Comparison of ENCODE assay signal across 14 mouse cellular contexts in the genomic region with DNA sequence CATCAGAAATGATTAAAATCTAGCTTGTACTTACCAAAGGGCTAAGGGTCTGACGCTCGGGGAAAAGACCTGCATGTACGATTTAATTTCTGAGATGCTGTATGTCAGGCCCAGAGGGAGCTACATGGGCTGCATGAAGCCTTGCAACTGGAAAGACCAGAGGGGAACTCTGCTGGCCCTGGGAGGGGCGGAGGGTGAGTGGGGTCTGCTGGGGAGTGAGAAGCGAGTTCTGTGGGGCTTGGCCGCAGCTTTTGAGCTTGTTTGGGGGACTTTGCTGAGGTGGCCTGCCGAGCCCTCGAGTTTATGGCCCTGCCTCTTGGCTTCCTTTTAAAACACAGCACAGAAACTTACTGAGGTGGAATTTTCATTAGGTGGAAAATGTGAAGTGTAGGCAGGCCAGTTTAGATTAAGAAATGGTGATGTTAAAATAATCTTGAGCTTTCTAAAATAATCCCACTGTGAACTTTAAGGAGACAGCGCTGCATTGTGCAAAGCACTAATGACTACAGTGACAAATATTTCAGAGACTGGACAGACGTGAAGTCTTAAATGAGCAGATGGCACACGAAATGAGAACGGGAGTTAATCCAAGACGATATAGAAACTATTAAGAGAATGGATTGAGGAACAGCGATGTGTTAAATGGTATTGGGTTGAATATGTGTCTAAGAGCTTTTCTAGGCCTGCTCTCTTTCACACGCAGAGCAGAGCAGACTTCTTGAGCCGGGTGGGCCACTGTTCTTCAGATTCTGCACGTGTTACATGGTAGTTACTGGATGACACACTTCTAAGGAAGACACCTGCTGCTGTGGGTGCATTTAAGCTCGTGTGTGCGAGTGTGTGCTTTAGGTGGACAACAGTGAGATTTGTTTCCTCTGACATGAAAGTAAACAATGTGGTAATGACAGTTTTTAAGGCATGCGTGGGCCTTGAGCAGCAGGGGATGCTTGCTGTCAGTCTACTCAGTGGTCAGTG. TPM values are rescaled to one million over a fixed set of nuclear protein-coding genes. Genes with fewer than 3 reads are reported as not detected.
A peak's percentile ranks its signal among the peaks of the same experiment; 100 is the strongest.
DNase-seq lines count a peak whose midpoint lies in the region; ATAC-seq and TF ChIP-seq lines count a peak whose summit lies in the region.
"Had no signal": no experiment of that assay in that cellular context is flagged by ENCODE, and none has a peak within 500 bp of the region (broad histone marks: within the 10 kb centered on the region; RNA-seq: fewer than 3 reads in every experiment).

No protein-coding gene starts in this region.

- WGBS in intestine, embryonic 15.5 days = 61% methylated on average over 20 of the region's 20 CpGs
- 69% methylated on average over 20 of the region's 20 CpGs for WGBS in intestine, postnatal 0 days

- peaks cover 26% of the 10 kb centered on the region for H3K4me1 ChIP-seq in intestine, embryonic 15.5 days (replicated peaks)
- H3K4me1 ChIP-seq in intestine, postnatal 0 days (replicated peaks; ENCODE audit: control insufficient read depth, insufficient read depth, low read length) = 0 out of 2 replicates have a peak, but pooled peaks cover 4% of the 10 kb centered on the region

- no peaks in the 10 kb centered on the region for H3K27me3 ChIP-seq in intestine, embryonic 15.5 days (replicated peaks)
- H3K27me3 ChIP-seq in intestine, postnatal 0 days (replicated peaks; ENCODE audit: control insufficient read depth, insufficient read depth, low read length) = no peaks in the 10 kb centered on the region
- H3K27me3 ChIP-seq: heart, embryonic 13.5 days had no signal

- peak overlapping the region; percentile 15; the same call in 1 of the 2 replicates for H3K9ac ChIP-seq in intestine, embryonic 15.5 days
- H3K9ac ChIP-seq in intestine, postnatal 0 days (ENCODE audit: low read depth, low read length) = no peak overlapping the region

- no peak overlapping the region for H3K4me3 ChIP-seq in intestine, embryonic 15.5 days (replicated peaks)
- H3K4me3 ChIP-seq in intestine, postnatal 0 days (ENCODE audit: low read depth, low read length) = no peak overlapping the region
- H3K4me3 ChIP-seq: heart, embryonic 13.5 days had no signal

- TF ChIP-seq CTCF in intestine, postnatal 0 days (IDR thresholded peaks at IDR 0.05; ENCODE audit: low read depth) = no peak

- ATAC-seq in cerebellum, adult (ENCODE audit: insufficient number of reproducible peaks, low FRiP score, low TSS enrichment) = no peak
- ATAC-seq in intestine, embryonic 15.5 days = no peak
- ATAC-seq in intestine, postnatal 0 days = no peak
- ATAC-seq: lung, postnatal 0 days had no signal

- DNase-seq in cerebellum, adult 9-10 months = peak; percentile 64
- DNase-seq in brain, adult 2 months (ENCODE audit: low read depth, low spot score) = peak; percentile 71
- DNase-seq in thymus, adult 18-20 months = peak; percentile 32 to 46
- no peak for DNase-seq in testis, postnatal 10 days (ENCODE audit: low spot score)
- DNase-seq in left cerebral cortex, postnatal 4 days = no peak
- DNase-seq: cerebellum, adult 8-10 months; gastrocnemius, postnatal 14 days; kidney, adult 18-20 months; kidney, postnatal 25 days had no signal

- H3K36me3 ChIP-seq in intestine, embryonic 15.5 days = no peaks in the 10 kb centered on the region
- H3K36me3 ChIP-seq in intestine, postnatal 0 days (ENCODE audit: control insufficient read depth, insufficient read depth) = no peaks in the 10 kb centered on the region
- H3K36me3 ChIP-seq: heart, embryonic 13.5 days had no signal

- intact Hi-C loops in left cerebral cortex, postnatal 4 days (cut with DNase I) = loop anchor here (10.0 kb wide), 4 partner anchors 85 to 295 kb away; no protein-coding TSS in a partner anchor

- H3K4me2 ChIP-seq in intestine, embryonic 15.5 days (replicated peaks) = no peak overlapping the region
- no peak overlapping the region for H3K4me2 ChIP-seq in intestine, postnatal 0 days (replicated peaks; ENCODE audit: low read depth)
- H3K4me2 ChIP-seq: heart, embryonic 13.5 days had no signal

- no peak overlapping the region for H3K27ac ChIP-seq in intestine, embryonic 15.5 days
- no peak overlapping the region for H3K27ac ChIP-seq in intestine, postnatal 0 days (ENCODE audit: low read depth, low read length)
- H3K27ac ChIP-seq: heart, embryonic 13.5 days had no signal

- H3K9me3 ChIP-seq in intestine, embryonic 15.5 days = no peaks in the 10 kb centered on the region
- no peaks in the 10 kb centered on the region for H3K9me3 ChIP-seq in intestine, postnatal 0 days (ENCODE audit: control insufficient read depth)
- H3K9me3 ChIP-seq: heart, embryonic 13.5 days had no signal

RNA-seq across cellular contexts. Expression of a gene that starts 9.4 kb away (rescaled TPM):
- polyA plus RNA-seq in intestine, embryonic 15.5 days (2015; fragmentation: Nextera tagmentation; extraction: Ambion mirVana) = 9.7 and 10.0 TPM in 2 replicates
- 5.1 and 5.8 TPM in 2 replicates for polyA plus RNA-seq in intestine, postnatal 0 days (2015; fragmentation: Nextera tagmentation; extraction: Ambion mirVana)
- total RNA-seq in left cerebral cortex, postnatal 4 days (2021) = 100 to 1,000 TPM in 1 of 2 experiments, 10 to 100 TPM in 1; 95.9 to 105 TPM

Comparison
In these comparisons a context has a peak if more than half of its experiments do, and no peak if none do; other contexts are left out.
1. DNase-seq: peak in cerebellum, adult 9-10 months (single experiment), brain, adult 2 months (single experiment) and thymus, adult 18-20 months (2 of 2); none in testis, postnatal 10 days (single experiment) and left cerebral cortex, postnatal 4 days (single experiment).